Mouse (Mus musculus) frontal cortex, postnatal 14 days (tissue): ENCODE measurements at regions not wholly inside any gene's neighbourhood (a gene's known extent, or its start where the extent isn't known, plus 50 kb on each side); places are given as distances from the start of the nearest gene placed in this dataset.

Experiments used
- DNase-seq, 2 experiments: peaks; one replicate each; pipeline ENCODE4 v3.0.0; 2022; ENCODE audit warnings: low spot score in 2 of 2

DNA sequence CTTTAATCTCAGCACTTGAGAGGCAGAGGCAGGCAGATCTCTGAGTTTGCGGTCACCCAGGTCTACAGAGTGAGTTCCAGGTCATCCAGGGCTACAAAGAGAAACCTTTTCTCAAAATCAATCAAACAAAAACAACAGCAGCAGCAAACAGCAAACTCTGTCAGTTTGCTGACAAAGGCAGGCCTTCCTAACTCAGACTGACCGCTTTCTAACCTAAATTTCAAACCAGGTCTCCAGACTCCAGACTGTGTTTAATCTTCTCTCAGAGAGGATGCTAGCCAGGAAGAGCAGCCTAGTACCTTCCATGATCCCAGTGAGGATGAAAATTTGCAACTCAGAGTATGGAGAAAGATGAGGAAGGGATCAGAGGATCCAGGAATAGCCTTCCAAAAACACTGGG lies 185.7 kb upstream of the Cpeb2 start:
- no peak for DNase-seq

- DNase-seq: peak; percentile 5 to 15
These were observed 184.5 kb upstream of the Cpeb2 start for GRCm38 (mm10) chr5:43048196-43049050.

- no peak for DNase-seq
These were observed 183.3 kb upstream of the Cpeb2 start for GRCm38 (mm10) chr5:43049381-43050301.

GRCm38 (mm10) chr5:43050961-43051517 lies 181.9 kb upstream of the Cpeb2 start:
- no peak for DNase-seq

DNA sequence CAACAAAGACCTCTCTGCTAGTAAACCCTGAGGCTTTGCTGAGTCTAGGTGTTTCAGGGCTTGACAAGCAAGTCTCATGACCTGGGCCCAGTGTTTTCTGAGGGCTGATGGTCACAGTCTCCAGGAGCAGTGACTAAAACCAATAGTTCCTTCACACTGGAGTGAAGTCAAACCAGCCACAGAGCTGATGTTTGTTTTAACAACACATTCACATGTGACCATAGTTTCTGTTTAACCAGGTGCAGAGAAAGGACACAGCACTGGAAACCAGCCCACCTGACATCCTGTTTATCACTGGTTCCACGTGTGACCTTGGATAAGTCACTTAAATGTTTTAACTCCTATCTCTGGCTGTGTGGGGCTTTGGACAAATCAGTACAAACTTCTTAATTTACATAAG lies 180.3 kb upstream of the Cpeb2 start:
- no peak for DNase-seq

DNA sequence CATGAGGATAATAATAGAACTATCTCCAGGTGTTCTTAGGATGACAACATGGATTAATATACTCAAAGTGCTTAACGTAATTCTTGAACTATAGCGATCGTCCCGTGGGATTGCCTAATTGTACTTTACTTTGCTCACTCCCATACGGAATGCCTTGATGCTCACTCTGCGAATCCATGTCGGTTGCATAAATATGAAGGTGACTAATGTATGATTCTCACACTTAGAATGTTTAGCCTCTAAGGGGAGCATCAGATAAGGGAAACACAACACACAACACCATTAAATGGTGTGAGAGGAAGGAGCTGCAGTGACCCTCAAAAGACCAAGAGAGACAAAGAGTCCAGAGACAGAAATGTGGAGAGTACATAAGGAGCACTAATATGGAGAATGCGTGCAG lies 178.4 kb upstream of the Cpeb2 start:
- no peak for DNase-seq

- DNase-seq: no peak
These were observed 177.8 kb upstream of the Cpeb2 start for GRCm38 (mm10) chr5:43055111-43055710.

GRCm38 (mm10) chr5:43056486-43056885 lies 176.5 kb upstream of the Cpeb2 start:
- no peak for DNase-seq

DNA sequence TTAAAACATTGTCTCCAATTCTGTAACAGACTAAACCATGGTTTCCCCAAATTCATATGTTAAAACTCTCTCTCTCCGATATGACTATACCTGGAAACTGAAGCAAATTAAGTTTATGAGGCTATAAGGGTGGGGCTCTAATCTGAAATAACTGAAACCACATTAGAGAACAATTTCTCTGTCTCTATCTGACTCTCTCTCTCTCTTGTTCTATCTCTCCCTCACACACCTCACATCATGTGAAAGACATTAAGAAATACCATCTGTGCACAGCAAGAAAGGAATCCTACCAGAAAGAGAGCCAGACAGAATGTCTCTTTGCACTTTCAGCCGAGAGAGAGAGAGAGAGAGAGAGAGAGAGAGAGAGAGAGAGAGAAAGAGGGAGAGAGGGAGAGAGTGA lies 171.7 kb upstream of the Cpeb2 start:
- DNase-seq: no peak

DNA sequence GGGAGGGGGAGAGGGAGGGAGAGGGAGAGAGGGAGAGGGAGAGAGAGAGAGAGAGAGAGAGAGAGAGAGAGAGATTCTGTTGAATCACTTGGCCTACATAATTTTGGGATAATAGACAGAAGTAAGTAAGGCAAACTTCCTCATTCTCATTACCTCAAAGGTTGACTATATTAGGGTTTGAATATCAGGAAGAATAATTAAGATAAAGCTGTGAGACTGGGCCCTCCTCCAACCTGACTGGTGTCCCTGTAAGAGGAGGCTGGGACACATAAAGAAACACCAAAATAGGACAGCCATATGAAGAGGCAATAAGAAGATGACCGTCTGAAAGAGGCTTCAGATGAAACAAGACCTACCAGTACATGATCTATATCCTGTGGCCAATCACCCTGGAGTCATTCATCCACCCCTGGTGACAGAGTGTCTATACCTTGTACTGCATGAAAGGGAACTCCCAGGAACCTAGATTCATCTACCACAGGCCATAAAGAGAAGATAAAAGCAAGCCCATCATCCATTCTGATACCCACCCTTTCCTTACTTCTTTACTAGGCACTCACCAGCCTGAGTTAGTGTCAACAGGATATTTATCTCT lies 171.1 kb upstream of the Cpeb2 start:
- DNase-seq: no peak

GRCm38 (mm10) chr5:43062499-43062898 lies 170.5 kb upstream of the Cpeb2 start:
- no peak for DNase-seq

- no peak for DNase-seq
These were observed 169.6 kb upstream of the Cpeb2 start for GRCm38 (mm10) chr5:43063386-43063785.

DNA sequence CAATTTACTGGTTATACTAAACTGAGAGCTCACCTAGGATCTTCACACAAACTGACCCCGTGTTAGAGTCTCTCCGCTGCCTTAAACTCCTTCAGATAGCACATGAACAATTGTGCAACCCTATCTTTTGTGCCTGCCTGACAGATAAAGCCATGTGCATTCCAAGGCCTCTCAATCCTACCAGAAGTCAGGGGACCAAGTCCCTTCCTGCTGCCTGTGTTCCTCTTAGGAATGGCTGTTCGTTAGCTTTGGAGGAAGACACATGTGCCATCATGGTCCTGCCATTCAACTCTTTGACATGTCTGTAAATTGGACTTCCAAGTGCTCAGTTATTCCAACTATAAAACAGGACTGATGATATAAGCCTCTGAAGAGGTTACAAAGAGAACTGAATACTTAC lies 161.4 kb upstream of the Cpeb2 start:
- DNase-seq: no peak

DNA sequence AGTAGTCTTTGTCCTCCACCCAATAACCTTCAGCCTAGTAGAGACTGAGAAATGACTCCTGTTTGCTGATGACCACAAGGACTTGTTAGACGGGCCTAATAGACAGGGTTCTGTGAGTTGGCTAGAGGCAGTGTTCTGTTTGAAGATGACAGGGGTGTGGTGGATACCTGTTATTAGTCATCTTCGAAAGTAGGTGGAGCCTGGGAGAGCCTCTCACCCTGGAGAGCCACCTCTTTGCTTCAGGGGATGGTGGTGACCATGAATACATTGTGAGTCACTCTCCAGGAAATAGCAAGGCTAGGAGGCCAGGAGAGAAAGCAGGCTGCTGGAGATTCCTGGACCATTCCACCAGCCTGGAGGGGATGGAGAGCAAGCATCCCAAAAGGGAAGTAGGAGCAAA lies 160.6 kb upstream of the Cpeb2 start:
- DNase-seq: no peak

GRCm38 (mm10) chr5:43074536-43074935 lies 158.4 kb upstream of the Cpeb2 start:
- no peak for DNase-seq

DNA sequence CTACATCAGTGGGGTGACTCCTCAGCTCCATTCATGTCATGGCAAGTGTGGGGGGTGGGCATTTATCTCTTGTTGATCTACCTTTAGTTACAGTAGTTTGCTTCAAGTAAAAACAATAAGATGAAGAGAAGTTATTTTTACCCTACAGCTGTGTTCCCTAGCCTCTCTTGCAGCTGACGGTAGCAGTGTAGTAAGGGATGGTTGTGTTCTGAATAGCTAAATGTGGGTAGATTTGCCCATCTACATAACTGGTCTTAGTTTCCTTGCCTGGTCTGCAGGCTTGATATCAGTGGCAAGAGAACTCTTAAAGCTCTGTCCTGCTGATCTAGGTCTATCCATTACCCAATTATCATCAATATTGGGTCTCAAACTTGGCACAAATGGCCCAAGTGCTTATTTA lies 152.7 kb upstream of the Cpeb2 start:
- DNase-seq: no peak

GRCm38 (mm10) chr5:43081561-43082534 lies 151.1 kb upstream of the Cpeb2 start:
- no peak for DNase-seq

GRCm38 (mm10) chr5:43087077-43087476 lies 145.9 kb upstream of the Cpeb2 start:
- no peak for DNase-seq

DNA sequence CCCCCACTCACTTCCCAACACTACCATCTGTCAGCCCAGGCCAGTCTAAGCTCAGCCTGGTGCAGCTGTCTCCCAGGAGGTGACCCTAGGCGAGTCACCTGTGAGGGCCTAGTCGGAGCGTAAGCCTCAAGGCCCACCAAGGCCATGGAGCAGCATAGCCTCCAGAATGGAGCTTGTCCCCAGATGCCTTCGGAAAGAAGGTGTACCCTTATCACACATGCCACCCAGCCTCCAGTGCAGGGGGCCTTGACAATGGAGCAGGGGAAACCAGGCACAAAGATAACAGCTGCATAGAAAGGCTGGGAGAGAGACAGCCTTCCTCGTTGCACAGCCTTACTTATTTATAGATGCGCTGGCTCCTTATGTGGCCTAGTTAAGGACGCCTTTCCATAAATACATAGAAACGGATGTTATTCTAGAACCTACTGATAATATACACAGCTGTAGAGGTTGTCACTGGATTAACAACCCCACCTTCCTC lies 145.0 kb upstream of the Cpeb2 start:
- DNase-seq: no peak

- no peak for DNase-seq
These were observed 144.1 kb upstream of the Cpeb2 start for GRCm38 (mm10) chr5:43088650-43089397.
